In genomic region chr6:38972826-38973225, GRCm38 (mm10) we compare ENCODE assay signal across 28 mouse cellular contexts.
DNase-seq lines count a peak whose midpoint lies in the region; ATAC-seq and TF ChIP-seq lines count a peak whose summit lies in the region.
"Had no signal": no experiment of that assay in that cellular context is flagged by ENCODE, and none has a peak within 500 bp of the region (broad histone marks: within the 10 kb centered on the region; RNA-seq: fewer than 3 reads in every experiment).

No protein-coding gene starts in this region.

- no peak for TF ChIP-seq CTCF in kidney, postnatal 0 days (IDR thresholded peaks at IDR 0.05; ENCODE audit: low read depth)
- TF ChIP-seq CTCF in liver, postnatal 0 days (IDR thresholded peaks at IDR 0.05; ENCODE audit: low read depth) = no peak

- no peak overlapping the region for H3K4me2 ChIP-seq in kidney, postnatal 0 days (ENCODE audit: low read length)
- H3K4me2 ChIP-seq in kidney, embryonic 14.5 days (replicated peaks; ENCODE audit: low read depth, low read length) = no peak overlapping the region
- no peak overlapping the region for H3K4me2 ChIP-seq in liver, postnatal 0 days (ENCODE audit: low read depth, low read length)
- no peak overlapping the region for H3K4me2 ChIP-seq in liver, embryonic 12.5 days
- H3K4me2 ChIP-seq: forebrain, embryonic 13.5 days; heart, embryonic 13.5 days; hindbrain, embryonic 14.5 days had no signal

- WGBS in kidney, postnatal 0 days = 47% methylated on average over 1 of the region's 1 CpGs
- WGBS in kidney, embryonic 14.5 days = 56% methylated on average over 1 of the region's 1 CpGs
- 55% methylated on average over 1 of the region's 1 CpGs for WGBS in liver, postnatal 0 days (ENCODE audit: insufficient replicate concordance)
- 38% methylated on average over 1 of the region's 1 CpGs for WGBS in liver, embryonic 12.5 days (ENCODE audit: insufficient replicate concordance)
- WGBS in macrophage (ENCODE audit: missing documents) = 92% methylated on average over 1 of the region's 1 CpGs

- H3K9ac ChIP-seq in kidney, postnatal 0 days (ENCODE audit: low read depth, low read length) = no peak overlapping the region
- H3K9ac ChIP-seq in kidney, embryonic 14.5 days (ENCODE audit: low read depth, low read length) = no peak overlapping the region
- H3K9ac ChIP-seq in liver, postnatal 0 days (replicated peaks) = no peak overlapping the region
- no peak overlapping the region for H3K9ac ChIP-seq in liver, embryonic 12.5 days
- H3K9ac ChIP-seq: forebrain, embryonic 13.5 days; heart, embryonic 13.5 days; hindbrain, embryonic 14.5 days had no signal

- H3K9me3 ChIP-seq in kidney, postnatal 0 days (replicated peaks; ENCODE audit: low read length) = no peaks in the 10 kb centered on the region
- no peaks in the 10 kb centered on the region for H3K9me3 ChIP-seq in kidney, embryonic 14.5 days (ENCODE audit: control insufficient read depth, low read length)
- H3K9me3 ChIP-seq in liver, postnatal 0 days (ENCODE audit: low read length) = no peaks in the 10 kb centered on the region
- H3K9me3 ChIP-seq in liver, embryonic 12.5 days (replicated peaks) = no peaks in the 10 kb centered on the region
- H3K9me3 ChIP-seq: forebrain, embryonic 10.5 days; forebrain, embryonic 13.5 days; G1E; heart, embryonic 10.5 days; heart, embryonic 13.5 days had no signal

- peaks cover 78% of the 10 kb centered on the region for H3K79me2 ChIP-seq in macrophage (ENCODE audit: inconsistent target)

- ATAC-seq in kidney, postnatal 0 days (replicated peaks; ENCODE audit: low FRiP score, low read depth) = no peak
- ATAC-seq in kidney, embryonic 14.5 days (ENCODE audit: low FRiP score, low TSS enrichment) = no peak
- no peak for ATAC-seq in liver, postnatal 0 days
- ATAC-seq in liver, embryonic 12.5 days = no peak
- ATAC-seq: forebrain, embryonic 13.5 days; forebrain, embryonic 16.5 days; Patski had no signal

- 0 out of 2 replicates have a peak overlapping the region, but pooled peaks have one; percentile 80 for H3K27ac ChIP-seq in kidney, postnatal 0 days
- H3K27ac ChIP-seq in kidney, embryonic 14.5 days (ENCODE audit: low read depth, low read length) = no peak overlapping the region; the same call in 1 of the 2 replicates
- H3K27ac ChIP-seq in liver, postnatal 0 days (ENCODE audit: low read depth) = 0 out of 2 replicates have a peak overlapping the region, but pooled peaks have one; percentile 57
- H3K27ac ChIP-seq in liver, embryonic 12.5 days = no peak overlapping the region
- peak overlapping the region; percentile 95 for H3K27ac ChIP-seq in macrophage
- H3K27ac ChIP-seq: forebrain, embryonic 10.5 days; forebrain, embryonic 13.5 days; heart, adult 2 months; heart, embryonic 10.5 days; heart, embryonic 13.5 days; hindbrain, embryonic 14.5 days had no signal

- no peaks in the 10 kb centered on the region for H3K36me3 ChIP-seq in kidney, postnatal 0 days (ENCODE audit: insufficient read depth, low read length)
- H3K36me3 ChIP-seq in kidney, embryonic 14.5 days (ENCODE audit: control insufficient read depth, insufficient read depth, low read length) = no peaks in the 10 kb centered on the region
- no peaks in the 10 kb centered on the region for H3K36me3 ChIP-seq in liver, postnatal 0 days (replicated peaks; ENCODE audit: insufficient read depth, low read length)
- no peaks in the 10 kb centered on the region for H3K36me3 ChIP-seq in liver, embryonic 12.5 days
- no peaks in the 10 kb centered on the region for H3K36me3 ChIP-seq in macrophage (ENCODE audit: inconsistent target)
- H3K36me3 ChIP-seq: forebrain, embryonic 10.5 days; G1E; heart, embryonic 10.5 days; heart, embryonic 13.5 days had no signal

- H3K4me1 ChIP-seq in kidney, postnatal 0 days (replicated peaks; ENCODE audit: insufficient read depth, low read length) = peaks cover 15% of the 10 kb centered on the region
- 0 out of 2 replicates have a peak, but pooled peaks cover 4% of the 10 kb centered on the region for H3K4me1 ChIP-seq in kidney, embryonic 14.5 days (ENCODE audit: control insufficient read depth, insufficient read depth, low read length)
- H3K4me1 ChIP-seq in liver, postnatal 0 days (ENCODE audit: insufficient read depth) = peaks cover 24% of the 10 kb centered on the region
- H3K4me1 ChIP-seq in liver, embryonic 12.5 days = peaks cover 21% of the 10 kb centered on the region
- H3K4me1 ChIP-seq: forebrain, embryonic 10.5 days; forebrain, embryonic 13.5 days; heart, embryonic 13.5 days had no signal

- TF ChIP-seq EP300 in liver, postnatal 0 days (IDR thresholded peaks at IDR 0.05; ENCODE audit: low read depth) = no peak

- H3K4me3 ChIP-seq in kidney, postnatal 0 days (replicated peaks; ENCODE audit: low read depth, low read length) = no peak overlapping the region
- no peak overlapping the region for H3K4me3 ChIP-seq in kidney, embryonic 14.5 days (ENCODE audit: low read length)
- no peak overlapping the region for H3K4me3 ChIP-seq in liver, postnatal 0 days (ENCODE audit: low read depth, low read length)
- H3K4me3 ChIP-seq in liver, embryonic 12.5 days = no peak overlapping the region
- H3K4me3 ChIP-seq in macrophage (ENCODE audit: inconsistent target) = no peak overlapping the region
- H3K4me3 ChIP-seq: forebrain, embryonic 10.5 days; forebrain, embryonic 13.5 days; heart, adult 2 months; heart, embryonic 10.5 days; heart, embryonic 13.5 days had no signal

- H3K27me3 ChIP-seq in kidney, postnatal 0 days (ENCODE audit: insufficient read depth, low read length) = no peaks in the 10 kb centered on the region
- no peaks in the 10 kb centered on the region for H3K27me3 ChIP-seq in kidney, embryonic 14.5 days (ENCODE audit: control insufficient read depth, insufficient read depth, low read length)
- H3K27me3 ChIP-seq in liver, postnatal 0 days (ENCODE audit: insufficient read depth, low read length) = no peaks in the 10 kb centered on the region
- H3K27me3 ChIP-seq in liver, embryonic 12.5 days (replicated peaks) = no peaks in the 10 kb centered on the region
- H3K27me3 ChIP-seq: CH12.LX; forebrain, embryonic 13.5 days; heart, embryonic 13.5 days; Patski had no signal

- DNase-seq in kidney, adult 9 months = peak; percentile 58
- no peak for DNase-seq in kidney, postnatal 10 days
- DNase-seq in kidney, postnatal 0 days (ENCODE audit: low spot score) = no peak
- DNase-seq in liver, postnatal 0 days = no peak
- DNase-seq: adrenal gland, adult 2 months; adrenal gland, postnatal 14 days; B cell, adult 2 months; cerebellum, adult 11-12 months; cerebellum, adult 8-10 months; cerebellum, postnatal 10 days; cerebellum, postnatal 36 days; gastrocnemius, postnatal 10 days; gastrocnemius, postnatal 36 days; heart, adult 2 months; heart, postnatal 14 days; heart, postnatal 4 days had no signal

Comparison
In these comparisons a context has a peak if more than half of its experiments do, and no peak if none do; other contexts are left out.
1. H3K27ac ChIP-seq: peak in kidney, postnatal 0 days (single experiment), liver, postnatal 0 days (single experiment) and macrophage (single experiment); none in kidney, embryonic 14.5 days (single experiment) and liver, embryonic 12.5 days (single experiment).